Mouse (Mus musculus) right cerebral cortex, postnatal 4 days (tissue): ENCODE results near the gene Tmprss2.

Experiments used
- DNase-seq: peaks from one replicate; pipeline ENCODE4 v3.0.0-alpha.2; 2022

Gene Tmprss2

GRCm38 (mm10) chr16:97610939-97611338, at the start of gene Tmprss2:
Gene Tmprss2, minus strand, starts transcription at chr16:97611195.
- DNase-seq = peak; percentile 2

GRCm38 (mm10) chr16:97659225-97659658, 48.2 kb upstream of the Tmprss2 start:
- DNase-seq = no peak

GRCm38 (mm10) chr16:97658481-97658880, 47.5 kb upstream of the Tmprss2 start:
- no peak for DNase-seq

GRCm38 (mm10) chr16:97655800-97656199, 44.8 kb upstream of the Tmprss2 start:
- DNase-seq = no peak

GRCm38 (mm10) chr16:97649522-97650188, 38.7 kb upstream of the Tmprss2 start:
- DNase-seq = no peak

GRCm38 (mm10) chr16:97644681-97645080, 33.7 kb upstream of the Tmprss2 start:
- DNase-seq = no peak

GRCm38 (mm10) chr16:97639630-97640029, 28.6 kb upstream of the Tmprss2 start:
- no peak for DNase-seq

GRCm38 (mm10) chr16:97632880-97633484, 22.0 kb upstream of the Tmprss2 start:
- DNase-seq = no peak

- DNase-seq = no peak
Measured at GRCm38 (mm10) chr16:97623166-97623565, 12.2 kb upstream of the Tmprss2 start.

- DNase-seq = no peak
Measured at GRCm38 (mm10) chr16:97622383-97622889, 11.4 kb upstream of the Tmprss2 start.

- DNase-seq = no peak
Measured at GRCm38 (mm10) chr16:97618285-97618684, 7.3 kb upstream of the Tmprss2 start.

GRCm38 (mm10) chr16:97612009-97612408, 1.0 kb upstream of the Tmprss2 start:
- DNase-seq = no peak

GRCm38 (mm10) chr16:97610246-97610645, 749 bp downstream of the Tmprss2 start:
- peak; percentile 2 for DNase-seq

GRCm38 (mm10) chr16:97609676-97610075, 1.3 kb downstream of the Tmprss2 start:
- no peak for DNase-seq

- DNase-seq = no peak
Measured at GRCm38 (mm10) chr16:97607956-97608355, 3.0 kb downstream of the Tmprss2 start.

- DNase-seq = no peak
Measured at GRCm38 (mm10) chr16:97606829-97607228, 4.2 kb downstream of the Tmprss2 start.

GRCm38 (mm10) chr16:97605957-97606721, 4.9 kb downstream of the Tmprss2 start:
- no peak for DNase-seq

GRCm38 (mm10) chr16:97602256-97602655, 8.7 kb downstream of the Tmprss2 start:
- peak; percentile 33 for DNase-seq

- DNase-seq = no peak
Measured at GRCm38 (mm10) chr16:97600591-97600990, 10.4 kb downstream of the Tmprss2 start.

GRCm38 (mm10) chr16:97598046-97598445, 12.9 kb downstream of the Tmprss2 start:
- no peak for DNase-seq

GRCm38 (mm10) chr16:97593816-97594509, 17.0 kb downstream of the Tmprss2 start:
- no peak for DNase-seq

- peak; percentile 81 for DNase-seq
Measured at GRCm38 (mm10) chr16:97593057-97593456, 17.9 kb downstream of the Tmprss2 start.

- no peak for DNase-seq
Measured at GRCm38 (mm10) chr16:97591512-97591911, 19.5 kb downstream of the Tmprss2 start.
